ENCODE assay signal across 9 mouse cellular contexts in genomic region chr9:13510621-13511369, GRCm38 (mm10).
DNase-seq lines count a peak whose midpoint lies in the region; ATAC-seq and TF ChIP-seq lines count a peak whose summit lies in the region.
"Had no signal": no experiment of that assay in that cellular context is flagged by ENCODE, and none has a peak within 500 bp of the region (broad histone marks: within the 10 kb centered on the region; RNA-seq: fewer than 3 reads in every experiment).

No protein-coding gene starts in this region.

- H3K4me1 ChIP-seq in kidney, postnatal 0 days (replicated peaks; ENCODE audit: insufficient read depth, low read length): peaks cover 26% of the 10 kb centered on the region; the same call in 1 of the 2 replicates
- 0 out of 2 replicates have a peak, but pooled peaks cover 4% of the 10 kb centered on the region for H3K4me1 ChIP-seq in midbrain, embryonic 14.5 days (ENCODE audit: control insufficient read depth, insufficient read depth, low read length)
- H3K4me1 ChIP-seq in midbrain, embryonic 16.5 days (ENCODE audit: control insufficient read depth, insufficient read depth, low read length): 0 out of 2 replicates have a peak, but pooled peaks cover 3% of the 10 kb centered on the region

- H3K4me2 ChIP-seq in kidney, postnatal 0 days (ENCODE audit: low read length): no peak overlapping the region
- H3K4me2 ChIP-seq in midbrain, embryonic 14.5 days (ENCODE audit: low read length): no peak overlapping the region
- H3K4me2 ChIP-seq in midbrain, embryonic 16.5 days (ENCODE audit: low read length): no peak overlapping the region

- TF ChIP-seq CTCF in kidney, postnatal 0 days (IDR thresholded peaks at IDR 0.05; ENCODE audit: low read depth): peak; percentile 26; the same call in 1 of the 2 replicates

- WGBS in kidney, postnatal 0 days: 64% methylated on average over 5 of the region's 5 CpGs
- WGBS in midbrain, embryonic 14.5 days: 80% methylated on average over 5 of the region's 5 CpGs
- WGBS in midbrain, embryonic 16.5 days: 80% methylated on average over 5 of the region's 5 CpGs

- H3K27ac ChIP-seq in kidney, postnatal 0 days: no peak overlapping the region
- no peak overlapping the region for H3K27ac ChIP-seq in midbrain, embryonic 14.5 days (replicated peaks; ENCODE audit: low read depth, low read length)
- no peak overlapping the region for H3K27ac ChIP-seq in midbrain, embryonic 16.5 days (ENCODE audit: low read length)

- no peaks in the 10 kb centered on the region for H3K36me3 ChIP-seq in kidney, postnatal 0 days (ENCODE audit: insufficient read depth, low read length)
- H3K36me3 ChIP-seq in midbrain, embryonic 14.5 days (ENCODE audit: control insufficient read depth, insufficient read depth, low read length): no peaks in the 10 kb centered on the region
- H3K36me3 ChIP-seq in midbrain, embryonic 16.5 days (ENCODE audit: control insufficient read depth, insufficient read depth, low read length): no peaks in the 10 kb centered on the region

- no peaks in the 10 kb centered on the region for H3K27me3 ChIP-seq in kidney, postnatal 0 days (ENCODE audit: insufficient read depth, low read length)
- no peaks in the 10 kb centered on the region for H3K27me3 ChIP-seq in midbrain, embryonic 14.5 days (ENCODE audit: control insufficient read depth, insufficient read depth, low read length)
- H3K27me3 ChIP-seq in midbrain, embryonic 16.5 days (ENCODE audit: control insufficient read depth, insufficient read depth, low read depth, low read length): no peaks in the 10 kb centered on the region

- no peak overlapping the region for H3K4me3 ChIP-seq in kidney, postnatal 0 days (replicated peaks; ENCODE audit: low read depth, low read length)
- H3K4me3 ChIP-seq in midbrain, embryonic 14.5 days (replicated peaks; ENCODE audit: low read depth, low read length): no peak overlapping the region
- no peak overlapping the region for H3K4me3 ChIP-seq in midbrain, embryonic 16.5 days (ENCODE audit: low read depth, low read length)
- H3K4me3 ChIP-seq: myocyte had no signal

- no peaks in the 10 kb centered on the region for H3K9me3 ChIP-seq in kidney, postnatal 0 days (replicated peaks; ENCODE audit: low read length)
- H3K9me3 ChIP-seq in midbrain, embryonic 14.5 days (ENCODE audit: control insufficient read depth, low read length): no peaks in the 10 kb centered on the region
- no peaks in the 10 kb centered on the region for H3K9me3 ChIP-seq in midbrain, embryonic 16.5 days (replicated peaks; ENCODE audit: control insufficient read depth, low read length, poor library complexity, severe bottlenecking)

- no peak overlapping the region for H3K9ac ChIP-seq in kidney, postnatal 0 days (ENCODE audit: low read depth, low read length)
- no peak overlapping the region for H3K9ac ChIP-seq in midbrain, embryonic 14.5 days (replicated peaks; ENCODE audit: low read length)
- H3K9ac ChIP-seq in midbrain, embryonic 16.5 days (ENCODE audit: low read depth, low read length): no peak overlapping the region

- no peak for ATAC-seq in kidney, postnatal 0 days (replicated peaks; ENCODE audit: low FRiP score, low read depth)
- ATAC-seq in midbrain, embryonic 14.5 days (ENCODE audit: low FRiP score, low TSS enrichment): no peak
- no peak for ATAC-seq in midbrain, embryonic 16.5 days

- DNase-seq in kidney, postnatal 0 days (ENCODE audit: low spot score): no peak
- DNase-seq in kidney, postnatal 4 days: no peak
- peak; percentile 84 for DNase-seq in gastrocnemius, adult 18-20 months (ENCODE audit: low spot score)
- peak; percentile 60 for DNase-seq in kidney, postnatal 14 days
- DNase-seq in lung, postnatal 14 days: peak; percentile 62
- no peak for DNase-seq in midbrain, embryonic 14.5 days
- no peak for DNase-seq in embryo, embryonic 10 days (ENCODE audit: low spot score)

Comparison
In these comparisons a context has a peak if more than half of its experiments do, and no peak if none do; other contexts are left out.
1. DNase-seq: peak in gastrocnemius, adult 18-20 months (single experiment), kidney, postnatal 14 days (single experiment) and lung, postnatal 14 days (single experiment); none in kidney, postnatal 0 days (single experiment), kidney, postnatal 4 days (0 of 2), midbrain, embryonic 14.5 days (single experiment) and embryo, embryonic 10 days (single experiment).